Mouse (Mus musculus): Measurements from ENCODE around the gene Vax2. TPM values are rescaled to one million over a fixed set of nuclear protein-coding genes. Genes with fewer than 3 reads are reported as not detected.

Gene Vax2
- polyA plus RNA-seq, 1 experiment = not detected

DNA sequence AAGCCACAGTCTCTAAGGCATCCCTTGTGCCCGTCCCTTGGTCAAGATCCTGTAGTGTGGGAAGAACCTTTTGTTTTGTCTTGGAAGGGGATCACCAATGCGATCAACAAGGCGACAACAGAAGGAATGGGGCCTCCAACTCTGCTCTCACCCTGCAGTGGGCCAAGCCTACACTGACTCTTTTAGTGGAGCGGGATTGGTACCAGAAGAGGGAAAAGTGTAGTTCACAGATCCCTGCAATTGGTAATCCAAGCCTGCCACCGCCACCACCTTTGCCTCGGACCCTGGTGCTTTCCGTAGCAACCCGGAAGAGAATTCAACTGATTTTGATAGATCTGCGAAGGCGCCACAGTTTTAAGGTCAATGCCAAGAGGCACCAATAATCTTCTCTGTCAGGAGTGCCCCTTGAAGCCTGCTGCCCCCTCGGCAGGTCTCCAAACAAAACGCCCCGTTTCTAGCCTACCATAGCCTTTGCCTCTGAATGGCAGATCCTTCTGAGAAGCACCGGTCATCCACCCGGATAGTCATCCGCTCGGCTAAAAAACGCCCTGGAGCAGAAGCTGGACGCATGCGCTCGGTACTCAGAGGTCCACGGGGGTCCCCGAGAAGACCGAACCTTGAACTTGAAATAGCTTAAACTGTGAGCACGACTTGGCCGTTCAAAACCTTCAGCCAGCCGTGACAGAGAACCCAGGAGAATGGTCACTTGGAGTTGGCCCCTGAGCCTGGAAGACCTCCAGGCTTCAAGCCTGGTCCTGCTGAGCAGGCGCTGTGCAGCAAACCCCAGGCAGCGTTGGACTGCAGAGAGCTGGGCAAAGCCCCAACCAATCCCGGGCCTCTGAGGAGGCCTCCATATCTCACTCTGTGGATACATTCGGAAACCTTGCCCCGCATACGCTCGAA is 3.4 kb downstream of the Vax2 start:
- WGBS = 6% methylated on average over 34 of the region's 34 CpGs
- TF ChIP-seq POLR2A (IDR thresholded peaks at IDR 0.05; ENCODE audit: borderline replicate concordance, control insufficient read depth, low read depth, low read length) (no peak), CTCF (IDR thresholded peaks at IDR 0.05; ENCODE audit: control insufficient read depth, insufficient read depth, low read length) (no peak)
- H3K27ac ChIP-seq (ENCODE audit: control insufficient read depth, insufficient read depth, low read depth, low read length, poor library complexity) = no peak overlapping the region
- H3K4me1 ChIP-seq (ENCODE audit: control insufficient read depth, insufficient read depth, low read length) = no peaks in the 10 kb centered on the region
- H3K4me3 ChIP-seq (replicated peaks; ENCODE audit: control insufficient read depth, low read depth, low read length) = no peak overlapping the region

DNA sequence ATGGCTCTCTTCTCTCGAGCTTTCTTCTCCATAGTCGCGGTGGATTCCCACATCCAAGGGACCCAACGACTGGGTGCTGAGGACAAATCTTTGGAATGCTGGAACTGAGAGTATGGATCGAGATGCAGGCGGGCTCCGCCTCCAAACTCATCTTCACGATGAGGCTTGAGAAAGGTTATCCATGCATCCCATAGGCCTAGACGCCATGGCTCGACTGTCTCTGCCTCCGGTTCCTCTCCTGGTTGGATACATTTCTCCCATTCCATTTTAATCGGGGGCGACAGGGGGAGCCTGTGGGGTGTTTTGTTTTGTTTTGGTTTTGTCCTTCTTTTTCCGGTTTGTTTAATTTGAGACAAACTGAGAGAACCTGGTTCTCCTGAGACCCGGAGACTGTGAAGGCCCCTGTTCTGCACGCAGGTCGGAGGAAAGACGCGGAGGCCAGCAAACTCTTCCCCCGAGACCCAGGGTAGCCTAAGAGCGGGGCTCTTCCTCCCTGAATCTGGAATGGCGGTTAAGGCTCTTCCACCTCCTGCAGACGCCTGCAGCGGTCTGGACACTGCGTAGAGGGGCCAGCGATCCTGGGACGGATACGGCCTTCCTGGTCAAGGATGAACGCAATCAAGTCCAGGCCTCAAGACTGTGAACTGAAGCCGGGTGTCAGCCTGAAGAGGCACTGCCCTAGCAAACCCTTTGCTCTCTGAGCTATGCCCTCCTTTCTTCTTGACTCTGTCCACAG is 4.6 kb downstream of the Vax2 start:
- Histone ChIP-seq H3K4me3 (replicated peaks; ENCODE audit: control insufficient read depth, low read depth, low read length) (no peak overlapping the region), H3K27ac (ENCODE audit: control insufficient read depth, insufficient read depth, low read depth, low read length, poor library complexity) (no peak overlapping the region), H3K4me1 (ENCODE audit: control insufficient read depth, insufficient read depth, low read length) (no peaks in the 10 kb centered on the region)
- WGBS = 6% methylated on average over 30 of the region's 30 CpGs
- TF ChIP-seq POLR2A (IDR thresholded peaks at IDR 0.05; ENCODE audit: borderline replicate concordance, control insufficient read depth, low read depth, low read length) = no peak
- TF ChIP-seq CTCF (IDR thresholded peaks at IDR 0.05; ENCODE audit: control insufficient read depth, insufficient read depth, low read length) = no peak

DNA sequence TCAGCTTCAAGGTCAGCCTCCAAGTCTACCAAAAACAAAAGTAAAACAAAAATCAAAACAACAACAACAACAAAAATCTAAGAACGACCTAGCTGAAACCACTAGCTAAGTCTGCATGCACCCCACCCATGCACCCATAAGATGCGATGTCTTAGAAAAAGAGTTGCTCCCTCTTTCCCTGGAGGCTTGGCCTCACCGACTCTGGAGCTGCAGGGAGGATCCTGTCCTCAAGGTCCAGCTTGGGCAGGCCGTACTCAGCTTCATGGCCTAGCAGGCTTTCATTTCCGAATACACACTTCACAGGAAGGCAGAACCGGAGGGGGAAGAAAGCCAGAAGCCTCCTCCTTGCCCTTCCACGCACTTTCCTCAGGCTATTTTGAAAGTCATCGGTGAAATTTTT is 6.0 kb downstream of the Vax2 start:
- Histone ChIP-seq H3K4me3 (replicated peaks; ENCODE audit: control insufficient read depth, low read depth, low read length) (no peak overlapping the region), H3K4me1 (ENCODE audit: control insufficient read depth, insufficient read depth, low read length) (no peaks in the 10 kb centered on the region), H3K27ac (ENCODE audit: control insufficient read depth, insufficient read depth, low read depth, low read length, poor library complexity) (no peak overlapping the region)
- 4% methylated on average over 8 of the region's 8 CpGs for WGBS
- no peak for TF ChIP-seq POLR2A (IDR thresholded peaks at IDR 0.05; ENCODE audit: borderline replicate concordance, control insufficient read depth, low read depth, low read length)
- TF ChIP-seq CTCF (IDR thresholded peaks at IDR 0.05; ENCODE audit: control insufficient read depth, insufficient read depth, low read length) = no peak

DNA sequence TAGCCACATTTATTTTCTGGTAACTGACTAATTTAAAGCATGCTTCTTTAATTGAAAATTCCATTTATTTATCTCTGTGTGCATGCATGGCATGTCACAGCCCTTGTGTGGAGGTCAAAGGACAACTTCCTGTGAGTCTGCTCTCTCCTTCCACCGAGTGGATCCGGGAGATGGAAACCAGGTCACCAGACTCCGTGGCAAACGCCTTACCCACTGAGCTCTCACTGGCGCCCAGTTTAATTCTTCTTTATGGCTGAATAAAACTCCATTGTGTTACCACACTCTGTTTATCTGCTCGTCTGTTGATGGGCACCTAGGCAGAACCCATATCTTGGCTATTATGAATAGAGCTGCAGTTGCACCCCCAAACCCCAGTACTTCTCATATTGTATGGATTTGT is 11.5 kb downstream of the Vax2 start:
- no peak overlapping the region for H3K27ac ChIP-seq (ENCODE audit: control insufficient read depth, insufficient read depth, low read depth, low read length, poor library complexity)
- 14% methylated on average over 6 of the region's 6 CpGs for WGBS
- H3K4me1 ChIP-seq (ENCODE audit: control insufficient read depth, insufficient read depth, low read length) = no peaks in the 10 kb centered on the region
- TF ChIP-seq POLR2A (IDR thresholded peaks at IDR 0.05; ENCODE audit: borderline replicate concordance, control insufficient read depth, low read depth, low read length) = no peak
- no peak for TF ChIP-seq CTCF (IDR thresholded peaks at IDR 0.05; ENCODE audit: control insufficient read depth, insufficient read depth, low read length)
- H3K4me3 ChIP-seq (replicated peaks; ENCODE audit: control insufficient read depth, low read depth, low read length) = no peak overlapping the region

DNA sequence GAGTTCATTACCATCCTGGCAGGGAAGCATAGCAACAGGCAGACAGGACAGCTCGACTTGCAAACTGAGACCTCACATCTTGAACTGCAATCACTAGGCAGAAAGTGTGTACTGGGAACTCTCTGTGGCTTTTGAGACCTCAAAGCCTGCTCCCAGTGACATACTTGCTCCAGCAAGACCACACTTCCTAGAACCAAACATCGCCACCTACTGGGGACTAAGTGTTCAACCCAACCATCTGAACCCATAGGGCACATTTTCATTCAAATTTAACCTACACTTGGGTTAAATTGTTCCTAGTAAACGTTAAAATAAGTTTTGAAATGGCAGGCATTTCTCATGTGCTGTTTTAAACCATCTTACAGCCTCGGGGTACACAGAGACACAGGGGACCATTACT is 16.1 kb downstream of the Vax2 start:
- no peak for TF ChIP-seq POLR2A (IDR thresholded peaks at IDR 0.05; ENCODE audit: borderline replicate concordance, control insufficient read depth, low read depth, low read length)
- peak; percentile 6; the same call in 1 of the 2 replicates for TF ChIP-seq CTCF (IDR thresholded peaks at IDR 0.05; ENCODE audit: control insufficient read depth, insufficient read depth, low read length)
- WGBS = 48% methylated on average over 4 of the region's 4 CpGs
- no peak overlapping the region for H3K4me3 ChIP-seq (replicated peaks; ENCODE audit: control insufficient read depth, low read depth, low read length)
- no peak overlapping the region for H3K27ac ChIP-seq (ENCODE audit: control insufficient read depth, insufficient read depth, low read depth, low read length, poor library complexity)
- H3K4me1 ChIP-seq (ENCODE audit: control insufficient read depth, insufficient read depth, low read length) = no peaks in the 10 kb centered on the region

DNA sequence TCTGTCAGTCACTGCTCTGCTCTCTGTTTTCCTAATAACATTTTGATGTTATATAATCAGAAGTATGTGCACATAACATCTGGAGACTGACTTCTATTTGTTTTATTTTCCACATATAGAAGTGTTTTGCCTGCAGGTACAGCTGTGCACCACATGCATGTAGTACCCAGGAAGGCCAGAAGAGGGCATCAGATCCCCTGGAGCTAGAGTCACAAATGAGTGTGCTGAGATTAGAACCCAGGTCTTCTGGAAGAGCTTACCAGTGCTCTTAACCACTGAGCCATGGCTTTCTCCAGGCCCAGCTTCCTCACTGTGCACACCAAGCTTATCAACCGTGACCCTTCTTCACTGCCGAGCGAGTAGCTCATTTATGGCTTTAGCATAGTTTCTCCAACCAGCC is 17.4 kb downstream of the Vax2 start:
- no peaks in the 10 kb centered on the region for H3K4me1 ChIP-seq (ENCODE audit: control insufficient read depth, insufficient read depth, low read length)
- 72% methylated on average over 3 of the region's 3 CpGs for WGBS
- TF ChIP-seq POLR2A (IDR thresholded peaks at IDR 0.05; ENCODE audit: borderline replicate concordance, control insufficient read depth, low read depth, low read length) = no peak
- TF ChIP-seq CTCF (IDR thresholded peaks at IDR 0.05; ENCODE audit: control insufficient read depth, insufficient read depth, low read length) = peak; percentile 51; the same call in 1 of the 2 replicates
- no peak overlapping the region for H3K4me3 ChIP-seq (replicated peaks; ENCODE audit: control insufficient read depth, low read depth, low read length)
- no peak overlapping the region for H3K27ac ChIP-seq (ENCODE audit: control insufficient read depth, insufficient read depth, low read depth, low read length, poor library complexity)

DNA sequence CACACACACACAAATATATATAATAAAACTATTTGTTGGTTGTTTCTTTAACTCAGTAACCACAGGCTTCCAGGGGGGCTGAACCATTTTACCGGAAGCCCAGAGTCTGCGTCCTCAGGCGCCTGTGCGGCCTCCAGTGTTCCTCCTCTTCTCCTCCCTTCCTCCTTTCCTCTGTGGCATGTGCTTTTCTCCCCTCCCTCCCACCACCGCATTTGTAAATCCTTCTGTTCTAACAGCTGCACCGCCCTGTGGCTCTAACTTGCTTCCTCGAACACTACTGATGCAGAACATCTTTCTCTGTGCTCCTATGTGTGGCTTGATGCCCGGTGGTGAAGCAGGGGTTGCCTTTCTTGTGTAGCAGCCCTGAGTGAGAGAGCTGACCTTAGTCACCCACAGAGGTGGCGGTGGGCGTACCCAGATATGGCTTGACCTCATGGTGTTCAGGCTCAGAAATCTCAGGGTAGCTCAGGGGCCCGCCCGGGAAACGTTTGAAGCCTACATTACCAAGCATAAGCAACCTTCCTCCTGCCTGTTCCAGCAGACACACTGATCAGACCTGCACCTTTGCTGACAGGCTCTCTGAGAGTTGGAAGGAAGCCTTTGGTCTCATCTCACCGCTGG is 18.4 kb downstream of the Vax2 start:
- TF ChIP-seq POLR2A (IDR thresholded peaks at IDR 0.05; ENCODE audit: borderline replicate concordance, control insufficient read depth, low read depth, low read length) = no peak
- TF ChIP-seq CTCF (IDR thresholded peaks at IDR 0.05; ENCODE audit: control insufficient read depth, insufficient read depth, low read length) = no peak
- H3K4me1 ChIP-seq (ENCODE audit: control insufficient read depth, insufficient read depth, low read length) = no peaks in the 10 kb centered on the region
- H3K27ac ChIP-seq (ENCODE audit: control insufficient read depth, insufficient read depth, low read depth, low read length, poor library complexity) = no peak overlapping the region
- H3K4me3 ChIP-seq (replicated peaks; ENCODE audit: control insufficient read depth, low read depth, low read length) = no peak overlapping the region
- WGBS = 30% methylated on average over 14 of the region's 14 CpGs

DNA sequence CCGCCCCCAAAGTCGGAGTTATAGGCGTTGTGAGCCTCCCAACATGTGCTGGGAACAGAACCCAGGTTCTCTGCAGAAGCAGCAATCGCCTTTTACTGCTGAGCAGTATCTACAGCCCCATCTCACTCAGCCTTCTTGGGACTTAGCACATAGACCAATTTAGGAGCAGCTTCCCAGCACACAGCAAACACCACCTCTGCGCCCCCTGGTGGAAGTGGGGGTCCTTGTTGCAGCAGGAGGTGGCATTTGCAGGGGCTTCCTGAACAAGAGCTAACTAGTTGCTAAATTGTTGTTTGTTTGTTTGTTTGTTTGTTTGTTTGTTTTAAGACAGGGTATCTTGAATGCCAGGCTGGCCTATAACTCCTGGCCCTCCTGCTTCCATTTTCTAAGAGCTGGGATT is 20.1 kb downstream of the Vax2 start:
- TF ChIP-seq CTCF (IDR thresholded peaks at IDR 0.05; ENCODE audit: control insufficient read depth, insufficient read depth, low read length) (peak; percentile 71), POLR2A (IDR thresholded peaks at IDR 0.05; ENCODE audit: borderline replicate concordance, control insufficient read depth, low read depth, low read length) (no peak)
- H3K27ac ChIP-seq (ENCODE audit: control insufficient read depth, insufficient read depth, low read depth, low read length, poor library complexity) = no peak overlapping the region
- H3K4me3 ChIP-seq (replicated peaks; ENCODE audit: control insufficient read depth, low read depth, low read length) = no peak overlapping the region
- WGBS = 29% methylated on average over 5 of the region's 5 CpGs
- H3K4me1 ChIP-seq (ENCODE audit: control insufficient read depth, insufficient read depth, low read length) = no peaks in the 10 kb centered on the region
